Mouse (Mus musculus) embryonic facial prominence, embryonic 12.5 days (tissue): Measurements from ENCODE around the gene Arhgef12. TPM values are rescaled to one million over a fixed set of nuclear protein-coding genes. Genes with fewer than 3 reads are reported as not detected.
A peak's percentile ranks its signal among the peaks of the same experiment; 100 is the strongest.
"Not testable (repeated sequence)": the region's sequence is repeated elsewhere in the genome, so short reads cannot be mapped to it uniquely, and the experiment has no call there.

Experiments
- ATAC-seq: fragments of 200-750 bp; cut with Nextera tagmentation; 2 replicates; pipeline ENCODE4 v1.8.0; 2017; ENCODE audit not compliant: insufficient number of reproducible peaks, insufficient read depth, low FRiP score, low TSS enrichment
- H3K27ac ChIP-seq: fragments of 300-500 bp; sonication (generic); 2 replicates; pipeline ENCODE4 v1.5.1; 2016; ENCODE audit warnings: mild to moderate bottlenecking
- H3K27me3 ChIP-seq: fragments of 300-500 bp; sonication (generic); 2 replicates; pipeline ENCODE4 v1.6.1; 2016; ENCODE audit warnings: mild to moderate bottlenecking, moderate library complexity
- H3K36me3 ChIP-seq: fragments of 300-500 bp; sonication (generic); 2 replicates; pipeline ENCODE4 v1.6.1; 2016; ENCODE audit warnings: mild to moderate bottlenecking
- H3K4me1 ChIP-seq: fragments of 300-500 bp; sonication (generic); 2 replicates; pipeline ENCODE4 v1.6.1; 2016
- H3K4me2 ChIP-seq: fragments of 300-500 bp; sonication (generic); replicated peaks from 2 replicates; pipeline ENCODE4 v1.6.1; 2016; ENCODE audit warnings: mild to moderate bottlenecking, moderate library complexity
- H3K4me3 ChIP-seq: fragments of 300-500 bp; sonication (generic); 2 replicates; pipeline ENCODE4 v1.5.1; 2016; ENCODE audit warnings: mild to moderate bottlenecking
- H3K9ac ChIP-seq: fragments of 300-500 bp; sonication (generic); 2 replicates; pipeline ENCODE4 v1.6.1; 2016; ENCODE audit warnings: mild to moderate bottlenecking, moderate library complexity
- H3K9me3 ChIP-seq: fragments of 300-500 bp; sonication (generic); 2 replicates; pipeline ENCODE4 v1.6.1; 2016; ENCODE audit warnings: mild to moderate bottlenecking, moderate library complexity
- WGBS: fragments of 180-500 bp; shearing (Covaris S2); methylation state at CpG from one replicate; pipeline ENCODE4 v1.1.7; 2016; 5-methylcytosine and 5-hydroxymethylcytosine counted together
- polyA plus RNA-seq: library from polyadenylated mRNA; unstranded; fragments of >200 nt; fragmentation: Nextera tagmentation; extraction: Ambion mirVana; gene quantifications from 2 replicates; pipeline ENCODE4 v1.2.1, GENCODE M21; 2016

The Arhgef12 gene
- polyA plus RNA-seq, 1 experiment from 2014 or later, result 17.0 TPM

- WGBS, result 91% methylated on average over 2 of the region's 2 CpGs
- H3K9me3 ChIP-seq, result no peaks in the 10 kb centered on the region
- H3K27me3 ChIP-seq, result no peaks in the 10 kb centered on the region
- no peak overlapping the region for H3K9ac ChIP-seq
- no peak overlapping the region for H3K4me3 ChIP-seq
- H3K27ac ChIP-seq, result no peak overlapping the region
- no peaks in the 10 kb centered on the region for H3K4me1 ChIP-seq
- no peak for ATAC-seq
- H3K36me3 ChIP-seq, result no peaks in the 10 kb centered on the region
- no peak overlapping the region for H3K4me2 ChIP-seq
These were observed 23.6 kb upstream of the Arhgef12 start for GRCm38 (mm10) chr9:43130684-43131083.

GRCm38 (mm10) chr9:43127101-43127787 is 20.2 kb upstream of the Arhgef12 start:
- no peaks in the 10 kb centered on the region for H3K27me3 ChIP-seq
- H3K9me3 ChIP-seq, result no peaks in the 10 kb centered on the region
- no peaks in the 10 kb centered on the region for H3K36me3 ChIP-seq
- H3K27ac ChIP-seq, result no peak overlapping the region
- WGBS, result 67% methylated on average over 10 of the region's 10 CpGs
- no peak overlapping the region for H3K9ac ChIP-seq
- no peak for ATAC-seq
- H3K4me2 ChIP-seq, result no peak overlapping the region
- no peak overlapping the region for H3K4me3 ChIP-seq
- no peaks in the 10 kb centered on the region for H3K4me1 ChIP-seq

GRCm38 (mm10) chr9:43122379-43122778 is 15.3 kb upstream of the Arhgef12 start:
- no peak overlapping the region for H3K9ac ChIP-seq
- ATAC-seq, result no peak
- no peaks in the 10 kb centered on the region for H3K27me3 ChIP-seq
- no peak overlapping the region for H3K27ac ChIP-seq
- WGBS, result 50% methylated on average over 1 of the region's 1 CpGs
- no peaks in the 10 kb centered on the region for H3K36me3 ChIP-seq
- no peaks in the 10 kb centered on the region for H3K9me3 ChIP-seq
- no peaks in the 10 kb centered on the region for H3K4me1 ChIP-seq
- no peak overlapping the region for H3K4me2 ChIP-seq
- H3K4me3 ChIP-seq, result no peak overlapping the region

GRCm38 (mm10) chr9:43121948-43122347 is 14.9 kb upstream of the Arhgef12 start:
- not testable (repeated sequence) for H3K9ac ChIP-seq, H3K27me3 ChIP-seq, H3K9me3 ChIP-seq, H3K4me2 ChIP-seq, H3K4me3 ChIP-seq, H3K4me1 ChIP-seq, ATAC-seq, H3K36me3 ChIP-seq, H3K27ac ChIP-seq
- WGBS, result 78% methylated on average over 2 of the region's 2 CpGs

GRCm38 (mm10) chr9:43116997-43117336 is 9.9 kb upstream of the Arhgef12 start:
- Histone ChIP-seq H3K9ac (no peak overlapping the region), H3K27ac (no peak overlapping the region), H3K9me3 (no peaks in the 10 kb centered on the region), H3K4me2 (peak overlapping the region; percentile 80; the same call in 1 of the 2 replicates), H3K36me3 (peaks cover 4% of the 10 kb centered on the region; the same call in 1 of the 2 replicates), H3K27me3 (no peaks in the 10 kb centered on the region), H3K4me1 (peaks cover 6% of the 10 kb centered on the region; the same call in 1 of the 2 replicates), H3K4me3 (no peak overlapping the region)
- ATAC-seq, result no peak
- WGBS, result 84% methylated on average over 6 of the region's 6 CpGs

GRCm38 (mm10) chr9:43116134-43116996 is 9.3 kb upstream of the Arhgef12 start, which contains the start of gene Tmem136:
Gene Tmem136 (minus strand): TSS chr9:43116570.
- H3K9me3 ChIP-seq, result no peaks in the 10 kb centered on the region
- peak within 1 kb of the TSS; percentile 75 for H3K9ac ChIP-seq
- H3K4me2 ChIP-seq, result peak within 1 kb of the TSS; percentile 80
- no peaks in the 10 kb centered on the region for H3K27me3 ChIP-seq
- peaks cover 10% of the 10 kb centered on the region for H3K36me3 ChIP-seq
- H3K4me1 ChIP-seq, result peaks cover 6% of the 10 kb centered on the region; the same call in 1 of the 2 replicates
- 6% methylated on average over 55 of the region's 55 CpGs for WGBS
- ATAC-seq, result peak; percentile 84; the same call in 1 of the 2 replicates
- H3K4me3 ChIP-seq, result peak within 1 kb of the TSS; percentile 88
- H3K27ac ChIP-seq, result no peak within 1 kb of the TSS

- H3K36me3 ChIP-seq, result peaks cover 17% of the 10 kb centered on the region
- H3K9ac ChIP-seq, result peak overlapping the region; percentile 75
- H3K27me3 ChIP-seq, result no peaks in the 10 kb centered on the region
- H3K4me1 ChIP-seq, result peaks cover 6% of the 10 kb centered on the region; the same call in 1 of the 2 replicates
- ATAC-seq, result no peak
- H3K27ac ChIP-seq, result no peak overlapping the region
- peak overlapping the region; percentile 80 for H3K4me2 ChIP-seq
- H3K9me3 ChIP-seq, result no peaks in the 10 kb centered on the region
- WGBS, result 22% methylated on average over 12 of the region's 12 CpGs
- H3K4me3 ChIP-seq, result peak overlapping the region; percentile 88
These were observed 8.5 kb upstream of the Arhgef12 start for GRCm38 (mm10) chr9:43115431-43116133.

- Histone ChIP-seq H3K4me2 (no peak overlapping the region), H3K27ac (no peak overlapping the region), H3K4me3 (no peak overlapping the region), H3K4me1 (peaks cover 6% of the 10 kb centered on the region; the same call in 1 of the 2 replicates), H3K9ac (no peak overlapping the region), H3K9me3 (no peaks in the 10 kb centered on the region), H3K36me3 (peaks cover 22% of the 10 kb centered on the region), H3K27me3 (no peaks in the 10 kb centered on the region)
- no peak for ATAC-seq
- 81% methylated on average over 4 of the region's 4 CpGs for WGBS
These were observed 7.8 kb upstream of the Arhgef12 start for GRCm38 (mm10) chr9:43114833-43115232.

- H3K9me3 ChIP-seq, result no peaks in the 10 kb centered on the region
- peaks cover 7% of the 10 kb centered on the region; the same call in 1 of the 2 replicates for H3K4me1 ChIP-seq
- 84% methylated on average over 8 of the region's 8 CpGs for WGBS
- no peaks in the 10 kb centered on the region for H3K27me3 ChIP-seq
- H3K27ac ChIP-seq, result no peak overlapping the region
- H3K4me2 ChIP-seq, result no peak overlapping the region
- no peak overlapping the region for H3K4me3 ChIP-seq
- ATAC-seq, result no peak
- no peak overlapping the region for H3K9ac ChIP-seq
- H3K36me3 ChIP-seq, result peaks cover 22% of the 10 kb centered on the region
These were observed 3.4 kb upstream of the Arhgef12 start for GRCm38 (mm10) chr9:43110286-43110980.

GRCm38 (mm10) chr9:43109125-43109524 is 2.1 kb upstream of the Arhgef12 start:
- Histone ChIP-seq H3K9ac (no peak overlapping the region), H3K9me3 (no peaks in the 10 kb centered on the region), H3K4me3 (no peak overlapping the region), H3K4me1 (peaks cover 5% of the 10 kb centered on the region; the same call in 1 of the 2 replicates), H3K4me2 (no peak overlapping the region), H3K27me3 (no peaks in the 10 kb centered on the region), H3K27ac (no peak overlapping the region), H3K36me3 (peaks cover 22% of the 10 kb centered on the region)
- no peak for ATAC-seq
- WGBS, result 82% methylated on average over 7 of the region's 7 CpGs

GRCm38 (mm10) chr9:43108721-43109120 is 1.7 kb upstream of the Arhgef12 start:
- WGBS, result 81% methylated on average over 3 of the region's 3 CpGs
- no peak for ATAC-seq
- Histone ChIP-seq H3K9ac (no peak overlapping the region), H3K27ac (no peak overlapping the region), H3K4me2 (no peak overlapping the region), H3K9me3 (no peaks in the 10 kb centered on the region), H3K4me3 (no peak overlapping the region), H3K36me3 (peaks cover 22% of the 10 kb centered on the region), H3K27me3 (no peaks in the 10 kb centered on the region), H3K4me1 (peaks cover 8% of the 10 kb centered on the region; the same call in 1 of the 2 replicates)
